Mouse (Mus musculus) liver, postnatal 0 days (tissue): ENCODE measurements around the gene Amer2. TPM values are rescaled to one million over a fixed set of nuclear protein-coding genes. Genes with fewer than 3 reads are reported as not detected.

Experiments used
- ATAC-seq: fragments of 200-750 bp; cut with Nextera tagmentation; 2 replicates; pipeline ENCODE4 v1.8.0; 2017; ENCODE audit warnings: mild to moderate bottlenecking, moderate library complexity
- DNase-seq: peaks from one replicate; pipeline ENCODE4 v3.0.0-alpha.2; 2016
- H3K27ac ChIP-seq: fragments of 300-500 bp; sonication (generic); 2 replicates; pipeline ENCODE4 v1.5.1; 2014; ENCODE audit warnings: antibody characterized with exemption, moderate library complexity, mild to moderate bottlenecking, low read depth
- H3K27me3 ChIP-seq: fragments of 300-500 bp; sonication (generic); 2 replicates; pipeline ENCODE4 v1.6.1; 2014; ENCODE audit warnings: low read length, control low read depth, mixed read lengths; ENCODE audit not compliant: insufficient read depth
- H3K36me3 ChIP-seq: fragments of 300-500 bp; sonication (generic); replicated peaks from 2 replicates; pipeline ENCODE4 v1.6.1; 2014; ENCODE audit warnings: mild to moderate bottlenecking, control low read depth, low read length, moderate library complexity, mixed read lengths; ENCODE audit not compliant: insufficient read depth
- H3K4me1 ChIP-seq: fragments of 300-500 bp; sonication (generic); 2 replicates; pipeline ENCODE4 v1.6.1; 2014; ENCODE audit warnings: antibody characterized with exemption, mild to moderate bottlenecking, control low read depth; ENCODE audit not compliant: insufficient read depth
- H3K4me2 ChIP-seq: fragments of 300-500 bp; sonication (generic); 2 replicates; pipeline ENCODE4 v1.6.1; 2014; ENCODE audit warnings: low read depth, mild to moderate bottlenecking, low read length, moderate library complexity, mixed read lengths
- H3K4me3 ChIP-seq: fragments of 300-500 bp; sonication (generic); 2 replicates; pipeline ENCODE4 v1.5.1; 2014; ENCODE audit warnings: low read depth, low read length
- H3K9ac ChIP-seq: fragments of 300-500 bp; sonication (generic); replicated peaks from 2 replicates; pipeline ENCODE4 v1.6.1; 2014; ENCODE audit warnings: mild to moderate bottlenecking, moderate library complexity
- H3K9me3 ChIP-seq: fragments of 300-500 bp; sonication (generic); 2 replicates; pipeline ENCODE4 v1.6.1; 2016; ENCODE audit warnings: mild to moderate bottlenecking, control low read depth, low read length, mixed read lengths
- CTCF ChIP-seq: sonication (generic); IDR thresholded peaks from 2 replicates; pipeline ENCODE4 v1.5.1; 2016; ENCODE audit warnings: antibody characterized with exemption, low read depth
- EP300 ChIP-seq: IDR thresholded peaks from 2 replicates; pipeline ENCODE4 v1.6.1; 2016; ENCODE audit warnings: antibody characterized with exemption, low read depth, mild to moderate bottlenecking
- WGBS: fragments of 180-500 bp; shearing (Covaris S2); extraction: QIAGEN DNeasy Blood & Tissue Kit; methylation state at CpG from one replicate; pipeline ENCODE4 v1.1.7; 2014; ENCODE audit not compliant: insufficient replicate concordance; 5-methylcytosine and 5-hydroxymethylcytosine counted together
- polyA plus RNA-seq: library from polyadenylated mRNA; unstranded; fragments of >200 nt; fragmentation: Nextera tagmentation; extraction: Ambion mirVana; gene quantifications from 2 replicates; pipeline ENCODE4 v1.2.1, GENCODE M21; 2015

Amer2 gene
- polyA plus RNA-seq, 1 experiment from 2014 or later: 1.0 TPM

DNA sequence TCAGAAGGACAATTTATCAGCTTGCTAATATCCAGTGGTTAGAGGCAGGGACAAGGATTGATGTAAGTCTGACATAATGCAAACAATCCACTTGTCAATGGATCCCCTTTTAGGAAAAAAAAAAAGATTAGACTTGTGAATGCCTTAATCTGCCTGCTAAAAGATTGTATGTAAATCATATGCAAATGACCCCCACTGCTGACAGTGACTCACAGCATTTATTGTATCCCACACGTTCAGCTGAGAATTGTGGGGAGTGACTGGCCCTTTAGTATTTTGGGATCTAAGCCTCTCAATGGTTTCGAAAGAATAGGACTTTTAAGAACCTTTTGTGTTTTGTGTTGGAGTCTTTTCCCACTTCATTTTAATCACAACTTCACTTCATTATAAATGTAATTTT lies 30.2 kb downstream of the Amer2 start:
- Histone ChIP-seq H3K27ac (no peak overlapping the region), H3K4me1 (no peaks in the 10 kb centered on the region), H3K27me3 (no peaks in the 10 kb centered on the region), H3K4me2 (no peak overlapping the region), H3K9me3 (no peaks in the 10 kb centered on the region), H3K4me3 (no peak overlapping the region), H3K9ac (no peak overlapping the region), H3K36me3 (no peaks in the 10 kb centered on the region)
- ATAC-seq (no peak), DNase-seq (no peak)
- 80% methylated on average over 2 of the region's 2 CpGs for WGBS
- TF ChIP-seq EP300 (no peak), CTCF (no peak)

DNA sequence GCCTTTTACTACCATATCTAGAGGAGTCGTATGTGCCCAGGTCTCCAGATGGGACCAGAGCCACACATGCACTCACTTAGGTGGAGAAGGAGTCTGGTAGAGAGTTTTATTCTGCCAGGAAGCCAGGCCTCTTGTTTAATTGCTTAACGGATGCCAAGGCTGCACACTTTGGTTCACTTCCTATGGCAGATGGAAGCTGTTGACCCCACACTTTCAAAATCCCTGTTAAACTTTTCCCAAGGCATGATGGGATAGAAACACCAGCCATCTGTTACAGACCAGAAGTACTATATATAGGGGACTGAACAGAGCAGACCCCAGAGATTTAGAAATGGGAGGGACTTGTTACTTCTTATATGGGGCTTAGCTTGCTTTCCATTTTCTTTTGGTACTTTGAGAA lies 32.8 kb downstream of the Amer2 start:
- Histone ChIP-seq H3K4me1 (peaks cover 3% of the 10 kb centered on the region; the same call in 1 of the 2 replicates), H3K4me3 (no peak overlapping the region), H3K27ac (no peak overlapping the region), H3K27me3 (no peaks in the 10 kb centered on the region), H3K9me3 (no peaks in the 10 kb centered on the region), H3K36me3 (no peaks in the 10 kb centered on the region), H3K4me2 (no peak overlapping the region), H3K9ac (no peak overlapping the region)
- DNase-seq (no peak), ATAC-seq (no peak)
- 72% methylated on average over 2 of the region's 2 CpGs for WGBS
- TF ChIP-seq EP300: no peak
- no peak for TF ChIP-seq CTCF

DNA sequence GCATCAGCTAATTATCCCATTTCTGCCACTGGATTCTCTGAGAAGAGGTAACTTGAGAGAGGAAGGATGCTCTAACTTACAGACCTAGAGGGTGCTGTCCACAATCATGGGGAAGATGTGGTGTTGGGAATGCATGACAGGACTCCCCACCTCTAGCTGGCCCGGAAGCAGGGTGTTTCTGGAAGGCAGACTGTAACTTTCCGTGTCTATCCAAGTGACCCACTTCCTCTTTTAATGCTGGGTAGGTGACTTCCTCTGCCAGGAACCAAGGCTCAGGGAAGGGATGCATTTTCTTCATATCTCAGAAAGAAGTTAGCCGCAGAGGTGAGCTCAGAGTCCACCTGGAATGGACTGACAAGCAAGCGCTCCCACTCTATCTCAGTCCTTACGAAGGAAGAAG lies 33.5 kb downstream of the Amer2 start:
- Histone ChIP-seq H3K4me3 (no peak overlapping the region), H3K9me3 (no peaks in the 10 kb centered on the region), H3K27ac (no peak overlapping the region), H3K4me1 (peaks cover 3% of the 10 kb centered on the region; the same call in 1 of the 2 replicates), H3K9ac (no peak overlapping the region), H3K36me3 (no peaks in the 10 kb centered on the region), H3K4me2 (no peak overlapping the region), H3K27me3 (no peaks in the 10 kb centered on the region)
- TF ChIP-seq CTCF (no peak), EP300 (no peak)
- ATAC-seq (no peak), DNase-seq (no peak)
- 62% methylated on average over 5 of the region's 5 CpGs for WGBS

DNA sequence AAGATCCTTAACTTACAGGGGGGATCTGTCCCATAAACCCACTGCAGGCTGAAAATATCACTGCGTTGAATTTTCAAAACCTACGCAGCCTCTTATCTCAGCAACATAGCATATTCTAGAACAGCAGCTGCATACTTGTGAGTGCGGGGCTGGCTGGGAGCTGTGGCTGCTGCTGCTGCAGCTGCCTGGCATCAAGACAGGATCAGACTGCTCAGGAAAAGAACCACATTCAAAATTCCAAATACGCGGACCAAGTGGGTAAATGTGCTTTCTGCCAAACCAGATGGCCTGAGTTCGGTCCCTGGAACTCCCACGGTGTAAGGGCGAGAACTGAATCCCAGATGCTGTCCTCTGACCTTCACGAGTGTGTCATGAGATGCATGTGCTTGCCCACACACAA lies 34.3 kb downstream of the Amer2 start:
- no peak overlapping the region for H3K27ac ChIP-seq
- H3K36me3 ChIP-seq: no peaks in the 10 kb centered on the region
- peaks cover 3% of the 10 kb centered on the region; the same call in 1 of the 2 replicates for H3K4me1 ChIP-seq
- no peaks in the 10 kb centered on the region for H3K27me3 ChIP-seq
- 84% methylated on average over 9 of the region's 9 CpGs for WGBS
- TF ChIP-seq CTCF (no peak), EP300 (no peak)
- no peaks in the 10 kb centered on the region for H3K9me3 ChIP-seq
- DNase-seq: no peak
- H3K4me3 ChIP-seq: no peak overlapping the region
- no peak overlapping the region for H3K9ac ChIP-seq
- no peak overlapping the region for H3K4me2 ChIP-seq
- ATAC-seq: no peak

DNA sequence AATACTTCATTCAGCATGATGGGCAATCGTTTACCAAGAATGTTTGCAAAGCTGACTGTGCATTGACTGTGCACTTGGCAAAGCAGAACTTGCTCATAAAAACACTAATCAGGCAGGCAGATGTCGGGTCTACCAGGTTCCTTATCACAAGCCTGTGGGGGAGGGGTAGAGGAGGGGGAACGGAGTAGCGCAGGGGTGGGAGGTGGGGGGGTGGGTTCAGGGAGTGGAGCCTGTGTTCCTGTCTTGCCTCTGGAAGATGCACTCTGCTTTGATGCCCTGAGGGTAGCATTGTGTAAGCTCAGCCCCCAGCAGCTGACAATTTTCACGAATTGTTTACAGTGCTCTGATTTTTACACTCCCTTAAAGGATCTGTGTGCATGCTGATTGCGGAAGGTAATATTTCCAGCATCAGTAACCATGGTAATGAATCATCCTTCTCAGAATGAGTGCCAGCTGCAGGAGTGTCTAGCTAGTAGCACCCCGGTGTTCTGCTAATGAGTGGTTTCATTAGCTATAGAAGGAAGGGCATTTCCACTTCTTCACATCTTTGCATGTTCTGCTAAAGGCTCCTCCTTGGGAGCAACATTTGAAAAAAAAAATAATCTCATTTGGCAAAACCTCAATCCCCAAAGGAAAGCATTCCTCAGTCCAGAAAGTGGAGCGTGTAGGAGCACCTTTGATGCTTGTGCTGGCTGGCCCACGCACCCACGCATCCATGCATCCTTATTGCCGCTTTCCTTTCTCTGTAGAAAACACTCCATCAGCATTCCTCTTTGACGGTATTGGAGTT lies 36.8 kb downstream of the Amer2 start:
- H3K4me1 ChIP-seq: peaks cover 3% of the 10 kb centered on the region; the same call in 1 of the 2 replicates
- ATAC-seq: no peak
- no peak overlapping the region for H3K27ac ChIP-seq
- WGBS: 40% methylated on average over 12 of the region's 12 CpGs
- no peaks in the 10 kb centered on the region for H3K9me3 ChIP-seq
- DNase-seq: no peak
- H3K9ac ChIP-seq: no peak overlapping the region
- TF ChIP-seq CTCF: no peak
- TF ChIP-seq EP300: no peak
- no peaks in the 10 kb centered on the region for H3K36me3 ChIP-seq
- no peak overlapping the region for H3K4me3 ChIP-seq
- no peaks in the 10 kb centered on the region for H3K27me3 ChIP-seq
- H3K4me2 ChIP-seq: no peak overlapping the region

DNA sequence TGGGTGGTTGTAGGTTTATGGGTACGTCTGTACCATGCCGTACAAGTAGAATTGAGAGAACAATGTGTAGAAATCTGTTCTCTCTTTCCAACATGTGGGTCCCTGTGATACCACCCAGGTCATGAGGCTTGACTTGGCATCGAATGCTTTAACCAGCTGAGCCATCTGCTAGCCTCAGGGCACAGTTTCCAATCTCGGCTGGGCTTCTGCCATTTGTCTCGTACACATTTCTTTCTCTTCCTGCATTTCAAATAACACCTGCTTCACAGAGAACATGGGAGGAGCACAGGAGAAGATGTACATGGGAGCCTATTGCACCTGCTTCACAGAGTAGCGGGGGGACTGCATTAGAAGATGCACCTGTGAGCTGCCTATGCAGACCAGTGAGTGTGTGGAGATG lies 38.2 kb downstream of the Amer2 start:
- ATAC-seq (no peak), DNase-seq (no peak)
- Histone ChIP-seq H3K27ac (no peak overlapping the region), H3K9ac (no peak overlapping the region), H3K4me2 (no peak overlapping the region), H3K27me3 (no peaks in the 10 kb centered on the region), H3K36me3 (no peaks in the 10 kb centered on the region), H3K4me1 (peaks cover 3% of the 10 kb centered on the region; the same call in 1 of the 2 replicates), H3K4me3 (no peak overlapping the region), H3K9me3 (no peaks in the 10 kb centered on the region)
- TF ChIP-seq EP300: no peak
- TF ChIP-seq CTCF: no peak
- 85% methylated on average over 6 of the region's 6 CpGs for WGBS
